Mouse (Mus musculus): ENCODE measurements around the gene Bco2. TPM values are rescaled to one million over a fixed set of nuclear protein-coding genes. Genes with fewer than 3 reads are reported as not detected.

The Bco2 gene
- total and polyA plus RNA-seq, 3 experiments: 0.07 TPM; not detected in 2

DNA sequence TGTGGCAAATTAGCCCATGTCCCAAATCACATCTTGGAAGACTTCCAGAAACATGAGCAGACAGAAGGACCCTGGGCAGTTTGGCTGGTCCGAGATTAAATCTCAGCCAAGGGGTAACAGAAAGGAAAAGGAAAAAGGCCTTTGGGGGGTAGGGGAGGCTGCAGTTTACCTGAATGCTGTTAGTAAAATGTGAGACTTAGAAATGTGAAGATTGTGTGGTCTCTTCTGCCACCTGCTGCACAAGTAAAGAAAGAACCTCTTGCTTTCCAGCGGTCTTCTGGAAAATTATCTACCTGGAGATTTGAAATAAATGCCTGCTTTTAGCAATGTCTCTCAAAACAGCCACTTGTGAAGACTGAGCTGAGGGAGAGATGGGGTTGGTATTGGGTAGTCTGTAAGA lies 24.1 kb downstream of the Bco2 start:
- no peak overlapping the region for H3K9ac ChIP-seq (ENCODE audit: control insufficient read depth, low read depth, low read length, poor library complexity, severe bottlenecking)
- H3K9me3 ChIP-seq (replicated peaks; ENCODE audit: insufficient read depth, low read length): no peaks in the 10 kb centered on the region
- no peak overlapping the region for H3K27ac ChIP-seq (ENCODE audit: control insufficient read depth, low read depth, low read length)
- H3K36me3 ChIP-seq (ENCODE audit: control insufficient read depth in 1 of 2, insufficient read depth in 2 of 2, low read length in 2 of 2): peaks cover 0 to 11% of the 10 kb centered on the region in 2 experiments; a peak in 2 of 4 replicates
- no peaks in the 10 kb centered on the region for H3K27me3 ChIP-seq (ENCODE audit: control insufficient read depth in 1 of 2, insufficient read depth in 2 of 2, low read length in 2 of 2)
- H3K79me2 ChIP-seq (ENCODE audit: control insufficient read depth, insufficient read depth, low read length, poor library complexity): peaks cover 8% of the 10 kb centered on the region
- DNase-seq (ENCODE audit: low read depth, low spot score): peak; percentile 74
- H3K4me3 ChIP-seq (ENCODE audit: control insufficient read depth in 1 of 2, insufficient read depth in 1 of 2, low read depth in 2 of 2, low read length in 2 of 2): no peak overlapping the region
- TF ChIP-seq SIN3A (IDR thresholded peaks at IDR 0.05; ENCODE audit: low read length) (0 out of 2 replicates have a peak, but pooled peaks have one; percentile 28), ZC3H11A (IDR thresholded peaks at IDR 0.05; ENCODE audit: low read depth, low read length) (peak; percentile 75), GABPA (IDR thresholded peaks at IDR 0.05; ENCODE audit: low read depth, low read length) (no peak), RAD21 (IDR thresholded peaks at IDR 0.05; ENCODE audit: low read depth, low read length) (peak; percentile 92), CTCF (IDR thresholded peaks at IDR 0.05 in 2 of 3, conservative IDR thresholded peaks at IDR 0.05 in 1 of 3; ENCODE audit: control insufficient read depth in 1 of 3, insufficient read depth in 1 of 3, low read depth in 2 of 3, low read length in 3 of 3, poor library complexity in 1 of 3, severe bottlenecking in 1 of 3) (peak; percentile 10 to 88 (median 39); a peak in 3 of 6 replicates), UBTF (IDR thresholded peaks at IDR 0.05; ENCODE audit: borderline replicate concordance, insufficient read depth, low read depth, low read length) (no peak), SMC3 (IDR thresholded peaks at IDR 0.05; ENCODE audit: low read depth, low read length) (peak; percentile 75), MAZ (IDR thresholded peaks at IDR 0.05; ENCODE audit: low read depth, low read length) (no peak), TAL1 (IDR thresholded peaks at IDR 0.05; ENCODE audit: low read length) (no peak)
- H3K4me1 ChIP-seq (ENCODE audit: control insufficient read depth in 1 of 2, insufficient read depth in 2 of 2, low read length in 2 of 2): peaks cover 0 to 14% of the 10 kb centered on the region in 2 experiments; a peak in 3 of 4 replicates

DNA sequence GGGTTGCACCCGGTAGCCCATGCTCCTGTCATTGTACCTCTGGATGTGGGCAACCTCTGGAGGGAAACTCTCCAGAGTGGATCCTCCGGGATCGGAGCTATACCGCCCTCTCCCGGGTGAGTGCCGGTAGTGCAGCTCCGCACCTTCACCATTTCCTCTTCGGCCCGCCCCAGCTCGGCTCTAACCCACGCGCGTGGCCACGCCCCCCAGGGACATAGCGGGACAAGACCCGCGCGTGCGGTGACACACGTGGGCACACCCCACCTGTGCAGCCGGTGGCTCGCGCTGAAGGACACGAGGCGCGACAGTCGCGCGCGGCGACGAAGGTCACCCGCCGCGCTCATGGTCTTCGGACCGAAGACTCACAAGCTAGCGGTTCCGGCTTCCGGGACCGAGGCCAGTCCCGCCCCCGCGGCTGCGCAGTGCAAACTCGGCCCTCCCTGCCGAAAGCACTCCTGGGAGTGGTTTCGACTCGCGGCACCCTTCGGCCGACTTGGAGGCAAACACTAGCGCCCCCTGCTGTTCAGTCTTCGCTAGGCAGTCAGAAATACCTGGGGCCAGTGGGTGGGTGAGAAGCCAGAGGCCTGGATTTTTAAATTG lies 26.6 kb downstream of the Bco2 start, which contains the start of gene Pts:
Gene Pts, minus strand, starts transcription at position 432 of the 600 bp plus-strand sequence.
- H3K4me1 ChIP-seq (ENCODE audit: control insufficient read depth in 1 of 2, insufficient read depth in 2 of 2, low read length in 2 of 2): peaks cover 0 to 11% of the 10 kb centered on the region in 2 experiments; a peak in 3 of 4 replicates
- peaks cover 8% of the 10 kb centered on the region for H3K79me2 ChIP-seq (ENCODE audit: control insufficient read depth, insufficient read depth, low read length, poor library complexity)
- H3K36me3 ChIP-seq (ENCODE audit: control insufficient read depth in 1 of 2, insufficient read depth in 2 of 2, low read length in 2 of 2): peaks cover 0 to 8% of the 10 kb centered on the region in 2 experiments; a peak in 2 of 4 replicates
- no peaks in the 10 kb centered on the region for H3K9me3 ChIP-seq (replicated peaks; ENCODE audit: insufficient read depth, low read length)
- DNase-seq (ENCODE audit: low read depth, low spot score): peak; percentile 99
- peak within 1 kb of the TSS; percentile 88 to 90 for H3K4me3 ChIP-seq (ENCODE audit: control insufficient read depth in 1 of 2, insufficient read depth in 1 of 2, low read depth in 2 of 2, low read length in 2 of 2)
- peak within 1 kb of the TSS; percentile 71 for H3K27ac ChIP-seq (ENCODE audit: control insufficient read depth, low read depth, low read length)
- no peaks in the 10 kb centered on the region for H3K27me3 ChIP-seq (ENCODE audit: control insufficient read depth in 1 of 2, insufficient read depth in 2 of 2, low read length in 2 of 2)
- peak within 1 kb of the TSS; percentile 90 for H3K9ac ChIP-seq (ENCODE audit: control insufficient read depth, low read depth, low read length, poor library complexity, severe bottlenecking)
- TF ChIP-seq TBP (IDR thresholded peaks at IDR 0.05; ENCODE audit: low read depth, low read length) (peak; percentile 21; the same call in 1 of the 2 replicates), NRF1 (IDR thresholded peaks at IDR 0.05; ENCODE audit: insufficient read depth, low read depth, low read length, poor library complexity, severe bottlenecking) (peak; percentile 97), GATA1 (IDR thresholded peaks at IDR 0.05; ENCODE audit: low read depth, low read length) (no peak), SMC3 (IDR thresholded peaks at IDR 0.05; ENCODE audit: low read depth, low read length) (peak; percentile 87), POLR2A (IDR thresholded peaks at IDR 0.05; ENCODE audit: control insufficient read depth in 1 of 2, insufficient read depth in 1 of 2, low read depth in 1 of 2, low read length in 2 of 2, poor library complexity in 1 of 2) (peak; percentile 98 to 100), MXI1 (IDR thresholded peaks at IDR 0.05; ENCODE audit: low read depth, low read length) (peak; percentile 85), ZKSCAN1 (IDR thresholded peaks at IDR 0.05; ENCODE audit: low read depth, low read length) (no peak), CTCF (IDR thresholded peaks at IDR 0.05 in 2 of 3, conservative IDR thresholded peaks at IDR 0.05 in 1 of 3; ENCODE audit: control insufficient read depth in 1 of 3, insufficient read depth in 1 of 3, low read depth in 2 of 3, low read length in 3 of 3, poor library complexity in 1 of 3, severe bottlenecking in 1 of 3) (peak; percentile 74 to 96 (median 85)), MEF2A (IDR thresholded peaks at IDR 0.05; ENCODE audit: extremely low read depth, insufficient replicate concordance, low read depth, low read length, poor library complexity, severe bottlenecking) (no peak), BHLHE40 (IDR thresholded peaks at IDR 0.05; ENCODE audit: borderline replicate concordance, low read depth, low read length) (no peak), RCOR1 (IDR thresholded peaks at IDR 0.05; ENCODE audit: low read depth, low read length) (0 out of 2 replicates have a peak, but pooled peaks have one; percentile 11), MAZ (IDR thresholded peaks at IDR 0.05; ENCODE audit: low read depth, low read length) (peak; percentile 76), JUND (IDR thresholded peaks at IDR 0.05; ENCODE audit: low read depth, low read length) (no peak), POLR2AphosphoS5 (IDR thresholded peaks at IDR 0.05; ENCODE audit: borderline replicate concordance, low read depth, low read length) (peak; percentile 69; the same call in 1 of the 2 replicates), UBTF (IDR thresholded peaks at IDR 0.05; ENCODE audit: borderline replicate concordance, insufficient read depth, low read depth, low read length) (no peak), CHD2 (IDR thresholded peaks at IDR 0.05; ENCODE audit: low read length) (no peak), NELFE (IDR thresholded peaks at IDR 0.05; ENCODE audit: low read depth, low read length) (peak; percentile 99), HCFC1 (IDR thresholded peaks at IDR 0.05; ENCODE audit: low read depth, low read length) (peak; percentile 86), MYB (IDR thresholded peaks at IDR 0.05; ENCODE audit: low read depth, low read length) (no peak; the same call in 1 of the 2 replicates), EP300 (IDR thresholded peaks at IDR 0.05; ENCODE audit: low read depth in 1 of 2, low read length in 2 of 2) (peak in 1 of 2 experiments; percentile 10; a peak in 1 of 4 replicates), RAD21 (IDR thresholded peaks at IDR 0.05; ENCODE audit: low read depth, low read length) (peak; percentile 77), MAFK (IDR thresholded peaks at IDR 0.05; ENCODE audit: borderline replicate concordance, low read depth, low read length) (no peak), ZMIZ1 (IDR thresholded peaks at IDR 0.05; ENCODE audit: low read depth, low read length) (peak; percentile 63; the same call in 1 of the 2 replicates), SIN3A (IDR thresholded peaks at IDR 0.05; ENCODE audit: low read length) (peak; percentile 87)

Measured in MEL (cell line).